Mouse (Mus musculus) CD4-positive helper T cell, adult 2 months (primary cell): Measurements from ENCODE around the gene Cemip2.

Experiments used
- DNase-seq: peaks from one replicate; pipeline ENCODE4 v3.0.0-alpha.2; 2012; ENCODE audit warnings: low read depth, missing footprints, low spot score

Gene Cemip2

GRCm38 (mm10) chr19:21865242-21866055, 87.3 kb downstream of the Cemip2 start:
- peak; percentile 64 for DNase-seq

- DNase-seq = peak; percentile 17
These were observed 88.0 kb downstream of the Cemip2 start for GRCm38 (mm10) chr19:21866094-21866493.

- DNase-seq = peak; percentile 19
These were observed 88.6 kb downstream of the Cemip2 start for GRCm38 (mm10) chr19:21866756-21867155.

GRCm38 (mm10) chr19:21868471-21868870, 90.3 kb downstream of the Cemip2 start:
- DNase-seq = no peak

GRCm38 (mm10) chr19:21882110-21882940, 104.2 kb downstream of the Cemip2 start:
- DNase-seq = no peak

GRCm38 (mm10) chr19:21883053-21883452, 104.9 kb downstream of the Cemip2 start:
- DNase-seq = no peak

GRCm38 (mm10) chr19:21883922-21884321, 105.8 kb downstream of the Cemip2 start:
- no peak for DNase-seq

- no peak for DNase-seq
These were observed 106.2 kb downstream of the Cemip2 start for GRCm38 (mm10) chr19:21884385-21884784.

GRCm38 (mm10) chr19:21886166-21886657, 108.1 kb downstream of the Cemip2 start:
- no peak for DNase-seq

- no peak for DNase-seq
These were observed 112.6 kb downstream of the Cemip2 start for GRCm38 (mm10) chr19:21890699-21891098.

- DNase-seq = no peak
These were observed 116.7 kb downstream of the Cemip2 start for GRCm38 (mm10) chr19:21894792-21895191.

- no peak for DNase-seq
These were observed 117.4 kb downstream of the Cemip2 start for GRCm38 (mm10) chr19:21895540-21895939.

GRCm38 (mm10) chr19:21897122-21897827, 119.1 kb downstream of the Cemip2 start:
- DNase-seq = peak; percentile 39

GRCm38 (mm10) chr19:21898015-21898939, 120.1 kb downstream of the Cemip2 start:
- no peak for DNase-seq
